Mouse (Mus musculus) intestine, embryonic 16.5 days (tissue): Measurements from ENCODE around the gene Adat3. TPM values are rescaled to one million over a fixed set of nuclear protein-coding genes. Genes with fewer than 3 reads are reported as not detected.
A peak's percentile ranks its signal among the peaks of the same experiment; 100 is the strongest.
"Not testable (repeated sequence)": the region's sequence is repeated elsewhere in the genome, so short reads cannot be mapped to it uniquely, and the experiment has no call there.

Source experiments
- ATAC-seq: fragments of 200-750 bp; cut with Nextera tagmentation; 2 replicates; pipeline ENCODE4 v1.8.0; 2017; ENCODE audit warnings: moderate TSS enrichment, moderate library complexity
- H3K27ac ChIP-seq: fragments of 300-500 bp; sonication (generic); 2 replicates; pipeline ENCODE4 v1.5.1; 2014; ENCODE audit warnings: mild to moderate bottlenecking, low read length
- H3K27me3 ChIP-seq: fragments of 300-500 bp; sonication (generic); replicated peaks from 2 replicates; pipeline ENCODE4 v1.6.1; 2014; ENCODE audit warnings: low read length, control low read depth, mixed read lengths; ENCODE audit not compliant: control insufficient read depth, insufficient read depth
- H3K36me3 ChIP-seq: fragments of 300-500 bp; sonication (generic); 2 replicates; pipeline ENCODE4 v1.6.1; 2014; ENCODE audit warnings: low read length, control low read depth; ENCODE audit not compliant: control insufficient read depth, insufficient read depth
- H3K4me1 ChIP-seq: fragments of 300-500 bp; sonication (generic); 2 replicates; pipeline ENCODE4 v1.6.1; 2014; ENCODE audit warnings: low read length, control low read depth, mixed read lengths; ENCODE audit not compliant: control insufficient read depth, insufficient read depth
- H3K4me2 ChIP-seq: fragments of 300-500 bp; sonication (generic); 2 replicates; pipeline ENCODE4 v1.6.1; 2014; ENCODE audit warnings: low read depth, low read length, control low read depth
- H3K4me3 ChIP-seq: fragments of 300-500 bp; sonication (generic); 2 replicates; pipeline ENCODE4 v1.5.1; 2014; ENCODE audit warnings: mild to moderate bottlenecking, low read length
- H3K9ac ChIP-seq: fragments of 300-500 bp; sonication (generic); 2 replicates; pipeline ENCODE4 v1.6.1; 2014; ENCODE audit warnings: low read depth, low read length
- H3K9me3 ChIP-seq: fragments of 300-500 bp; sonication (generic); 2 replicates; pipeline ENCODE4 v1.6.1; 2016; ENCODE audit warnings: low read length, control low read depth; ENCODE audit not compliant: control insufficient read depth
- WGBS: fragments of 180-500 bp; shearing (Covaris S2); extraction: QIAGEN DNeasy Blood & Tissue Kit; methylation state at CpG from one replicate; pipeline ENCODE4 v1.1.7; 2014; 5-methylcytosine and 5-hydroxymethylcytosine counted together
- polyA plus RNA-seq: library from polyadenylated mRNA; unstranded; fragments of >200 nt; fragmentation: Nextera tagmentation; extraction: Ambion mirVana; gene quantifications from 2 replicates; pipeline ENCODE4 v1.2.1, GENCODE M21; 2015

Gene Adat3
- polyA plus RNA-seq, 1 experiment from 2014 or later = 9.4 TPM

GRCm38 (mm10) chr10:80627685-80628084 is 25.0 kb downstream of the Adat3 start:
- 17% methylated on average over 2 of the region's 2 CpGs for WGBS
- no peaks in the 10 kb centered on the region for H3K9me3 ChIP-seq
- peak overlapping the region; percentile 46 for H3K9ac ChIP-seq
- H3K36me3 ChIP-seq = no peaks in the 10 kb centered on the region
- H3K4me3 ChIP-seq = no peak overlapping the region
- H3K27ac ChIP-seq = peak overlapping the region; percentile 43
- peak overlapping the region; percentile 21; the same call in 1 of the 2 replicates for H3K4me2 ChIP-seq
- H3K27me3 ChIP-seq = no peaks in the 10 kb centered on the region
- H3K4me1 ChIP-seq = peaks cover 49% of the 10 kb centered on the region
- ATAC-seq = peak; percentile 37

- Histone ChIP-seq H3K4me2 (no peak overlapping the region), H3K9me3 (no peaks in the 10 kb centered on the region), H3K4me1 (peaks cover 42% of the 10 kb centered on the region), H3K27ac (no peak overlapping the region), H3K27me3 (no peaks in the 10 kb centered on the region), H3K36me3 (peaks cover 2% of the 10 kb centered on the region), H3K4me3 (no peak overlapping the region), H3K9ac (no peak overlapping the region)
- 84% methylated on average over 9 of the region's 9 CpGs for WGBS
- no peak for ATAC-seq
Measured at GRCm38 (mm10) chr10:80628925-80629324, 26.2 kb downstream of the Adat3 start.

- ATAC-seq = peak; percentile 39
- Histone ChIP-seq H3K27ac (no peak overlapping the region; the same call in 1 of the 2 replicates), H3K4me1 (no peaks in the 10 kb centered on the region), H3K9ac (no peak overlapping the region), H3K9me3 (no peaks in the 10 kb centered on the region), H3K36me3 (peaks cover 47% of the 10 kb centered on the region), H3K4me3 (no peak overlapping the region), H3K27me3 (no peaks in the 10 kb centered on the region), H3K4me2 (no peak overlapping the region)
- 72% methylated on average over 6 of the region's 6 CpGs for WGBS
Measured at GRCm38 (mm10) chr10:80635345-80635744, 32.7 kb downstream of the Adat3 start.

GRCm38 (mm10) chr10:80646936-80647335 is 44.3 kb downstream of the Adat3 start:
- H3K27me3 ChIP-seq = no peaks in the 10 kb centered on the region
- 96% methylated on average over 10 of the region's 10 CpGs for WGBS
- H3K4me1 ChIP-seq = no peaks in the 10 kb centered on the region
- no peak overlapping the region for H3K4me3 ChIP-seq
- no peak overlapping the region for H3K9ac ChIP-seq
- ATAC-seq = no peak
- no peaks in the 10 kb centered on the region for H3K9me3 ChIP-seq
- no peak overlapping the region for H3K4me2 ChIP-seq
- H3K36me3 ChIP-seq = peaks cover 30% of the 10 kb centered on the region
- no peak overlapping the region for H3K27ac ChIP-seq

GRCm38 (mm10) chr10:80649910-80650309 is 47.2 kb downstream of the Adat3 start:
- not testable (repeated sequence) for H3K9ac ChIP-seq, ATAC-seq
- H3K36me3 ChIP-seq = peaks cover 15% of the 10 kb centered on the region

GRCm38 (mm10) chr10:80650392-80650791 is 47.7 kb downstream of the Adat3 start:
- H3K36me3 ChIP-seq = peaks cover 12% of the 10 kb centered on the region
- no peaks in the 10 kb centered on the region for H3K9me3 ChIP-seq
- H3K4me1 ChIP-seq = peaks cover 11% of the 10 kb centered on the region
- no peaks in the 10 kb centered on the region for H3K27me3 ChIP-seq
- no peak for ATAC-seq
- H3K9ac ChIP-seq = no peak overlapping the region
- H3K4me3 ChIP-seq = no peak overlapping the region
- 90% methylated on average over 10 of the region's 10 CpGs for WGBS
- no peak overlapping the region for H3K4me2 ChIP-seq
- H3K27ac ChIP-seq = no peak overlapping the region

More at GRCm38 (mm10) chr10:80649910-80650309, 47.2 kb downstream of the Adat3 start:
- H3K4me1 ChIP-seq, H3K4me3 ChIP-seq, H3K9me3 ChIP-seq, H3K27me3 ChIP-seq, H3K27ac ChIP-seq, H3K4me2 ChIP-seq: not testable (repeated sequence)
- WGBS = 88% methylated on average over 6 of the region's 6 CpGs

- H3K9ac ChIP-seq = no peak overlapping the region
- ATAC-seq = no peak
- H3K27me3 ChIP-seq = no peaks in the 10 kb centered on the region
- no peaks in the 10 kb centered on the region for H3K9me3 ChIP-seq
- H3K4me2 ChIP-seq = no peak overlapping the region
- H3K27ac ChIP-seq = no peak overlapping the region
- WGBS = 90% methylated on average over 6 of the region's 6 CpGs
- peaks cover 23% of the 10 kb centered on the region for H3K4me1 ChIP-seq
- H3K4me3 ChIP-seq = no peak overlapping the region
- H3K36me3 ChIP-seq = peaks cover 2% of the 10 kb centered on the region; the same call in 1 of the 2 replicates
Measured at GRCm38 (mm10) chr10:80653156-80653720, 50.6 kb downstream of the Adat3 start.

GRCm38 (mm10) chr10:80654866-80655265 is 52.2 kb downstream of the Adat3 start:
- peaks cover 32% of the 10 kb centered on the region for H3K4me1 ChIP-seq
- peak overlapping the region; percentile 95 for H3K9ac ChIP-seq
- no peak overlapping the region; the same call in 1 of the 2 replicates for H3K4me3 ChIP-seq
- 79% methylated on average over 6 of the region's 6 CpGs for WGBS
- H3K4me2 ChIP-seq = peak overlapping the region; percentile 91
- no peaks in the 10 kb centered on the region for H3K27me3 ChIP-seq
- ATAC-seq = no peak
- H3K9me3 ChIP-seq = no peaks in the 10 kb centered on the region
- H3K36me3 ChIP-seq = no peaks in the 10 kb centered on the region
- H3K27ac ChIP-seq = 0 out of 2 replicates have a peak overlapping the region, but pooled peaks have one; percentile 23

GRCm38 (mm10) chr10:80655406-80656129 is 52.9 kb downstream of the Adat3 start:
- Histone ChIP-seq H3K9me3 (no peaks in the 10 kb centered on the region), H3K27ac (peak overlapping the region; percentile 63), H3K4me2 (peak overlapping the region; percentile 91), H3K36me3 (no peaks in the 10 kb centered on the region), H3K4me3 (peak overlapping the region; percentile 93), H3K9ac (peak overlapping the region; percentile 95), H3K27me3 (no peaks in the 10 kb centered on the region), H3K4me1 (peaks cover 32% of the 10 kb centered on the region)
- WGBS = 3% methylated on average over 12 of the region's 12 CpGs
- peak; percentile 37 for ATAC-seq
